Mouse (Mus musculus) cortical plate, adult 2 months (tissue): ENCODE measurements around the gene Cysrt1. TPM values are rescaled to one million over a fixed set of nuclear protein-coding genes. Genes with fewer than 3 reads are reported as not detected.

ENCODE experiments used
- H3K27ac ChIP-seq: fragments of 200-500 bp; 2 replicates; pipeline ENCODE4 v1.5.1; 2012; ENCODE audit warnings: low read length, control low read depth, inconsistent platforms; ENCODE audit not compliant: insufficient read depth
- H3K4me1 ChIP-seq: fragments of 200-500 bp; 2 replicates; pipeline ENCODE4 v1.6.1; 2011; ENCODE audit warnings: low read length; ENCODE audit not compliant: control insufficient read depth, insufficient read depth
- H3K4me3 ChIP-seq: fragments of 200-500 bp; 2 replicates; pipeline ENCODE4 v1.5.1; 2011; ENCODE audit warnings: mild to moderate bottlenecking, low read length, control low read depth; ENCODE audit not compliant: insufficient read depth
- CTCF ChIP-seq: fragments of 200-500 bp; IDR thresholded peaks from 2 replicates; pipeline ENCODE4 v1.5.1; 2011; ENCODE audit warnings: mild to moderate bottlenecking, control low read depth, low read length; ENCODE audit not compliant: insufficient read depth; ENCODE audit errors: extremely low read depth
- POLR2A ChIP-seq: fragments of 200-500 bp; IDR thresholded peaks from 2 replicates; pipeline ENCODE4 v1.6.1; 2011; ENCODE audit warnings: mild to moderate bottlenecking, low read length, control low read depth; ENCODE audit not compliant: insufficient read depth; ENCODE audit errors: extremely low read depth
- polyA plus RNA-seq: library from polyadenylated mRNA; depleted of rRNA; stranded (reverse); fragments of >200 nt; gene quantifications from 2 replicates; pipeline ENCODE4 v1.2.3, GENCODE M21; 2012

Gene Cysrt1
- polyA plus RNA-seq, 1 experiment, result 0.21 TPM

DNA sequence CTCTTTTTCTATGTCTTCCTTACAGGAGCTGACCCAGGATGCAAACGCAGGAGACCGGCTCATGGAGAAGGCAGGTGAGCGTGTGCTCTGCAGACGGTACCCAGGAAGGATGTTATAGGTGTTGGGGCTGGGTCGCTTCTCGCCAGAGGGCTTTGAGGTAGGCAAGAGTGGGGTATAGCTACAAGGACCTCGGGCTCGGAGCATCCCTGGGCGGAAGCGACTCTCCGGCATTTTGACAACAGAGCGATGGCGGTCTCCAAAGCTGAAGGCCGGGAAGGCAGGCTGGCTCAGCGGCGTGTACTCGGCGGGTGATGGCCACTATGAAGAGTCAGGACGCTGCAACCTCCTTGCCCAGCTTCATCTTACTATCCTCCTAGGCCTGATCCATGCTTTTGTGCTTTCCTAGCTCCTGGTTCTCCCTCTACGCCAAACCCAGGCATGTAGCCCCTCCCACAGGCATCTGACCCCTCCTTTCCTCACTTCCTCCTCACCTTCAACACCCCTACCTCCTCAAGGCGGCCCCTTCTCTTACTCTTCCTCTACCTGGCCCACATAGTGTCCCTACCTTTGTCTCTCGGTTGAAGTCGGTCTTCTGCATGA is 28.9 kb downstream of the Cysrt1 start:
- Histone ChIP-seq H3K4me3 (no peak overlapping the region), H3K27ac (no peak overlapping the region), H3K4me1 (peaks cover 8% of the 10 kb centered on the region; the same call in 1 of the 2 replicates)
- TF ChIP-seq POLR2A, result no peak
- TF ChIP-seq CTCF, result no peak

DNA sequence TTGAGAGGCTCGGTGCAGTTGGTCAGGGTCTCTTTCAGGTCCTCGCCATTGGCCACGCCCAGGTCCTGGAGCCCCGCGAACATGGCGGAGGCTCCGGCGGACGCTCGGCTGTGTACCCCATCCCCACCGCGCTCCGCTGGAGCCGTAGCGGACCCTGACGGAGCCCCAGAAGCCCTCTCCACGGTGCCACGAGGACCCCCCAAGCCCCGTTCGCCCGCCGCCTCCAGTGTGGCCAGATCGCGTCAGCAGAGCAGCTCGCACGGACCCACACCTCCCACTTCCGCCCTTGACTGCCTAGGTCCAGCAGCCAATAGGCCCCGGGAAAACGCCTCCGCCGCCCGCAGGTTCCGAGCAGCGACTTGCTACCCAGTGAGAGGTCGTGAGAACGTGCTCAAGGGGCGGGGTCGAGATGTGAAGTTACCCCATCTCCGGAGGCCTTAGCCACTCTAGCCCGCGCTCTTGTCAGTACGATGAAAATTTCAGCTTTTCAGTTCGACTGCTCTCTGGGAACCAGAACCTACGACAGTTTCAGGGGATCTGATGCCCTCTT is 31.1 kb downstream of the Cysrt1 start, which contains the start of gene Nelfb:
Nelfb (minus strand) TSS at position 369 of the 550 bp plus-strand sequence.
- H3K4me1 ChIP-seq, result peaks cover 8% of the 10 kb centered on the region; the same call in 1 of the 2 replicates
- H3K4me3 ChIP-seq, result peak within 1 kb of the TSS; percentile 99
- TF ChIP-seq CTCF (no peak), POLR2A (peak; percentile 60; the same call in 1 of the 2 replicates)
- H3K27ac ChIP-seq, result peak within 1 kb of the TSS; percentile 75

DNA sequence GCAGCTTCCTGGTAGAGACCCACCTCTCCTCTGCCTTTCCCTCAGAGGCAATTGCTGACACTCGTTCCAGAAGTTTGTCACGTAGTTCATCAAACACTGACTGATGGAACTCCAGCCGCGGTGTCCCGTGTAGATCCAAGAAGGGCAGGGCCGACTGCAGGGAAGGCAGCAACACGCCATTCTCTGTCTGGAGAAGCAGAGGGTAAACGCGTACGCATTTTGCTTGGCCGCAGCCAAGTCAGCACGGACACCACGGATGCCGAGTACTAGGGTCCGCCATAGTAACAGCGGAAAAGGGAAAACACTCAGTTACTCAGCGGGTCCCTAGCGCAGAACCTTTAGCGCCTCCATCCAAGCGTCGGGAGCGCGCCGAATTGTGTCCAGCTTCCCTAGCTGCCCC is 31.6 kb downstream of the Cysrt1 start:
- Histone ChIP-seq H3K4me3 (peak overlapping the region; percentile 99), H3K4me1 (peaks cover 8% of the 10 kb centered on the region; the same call in 1 of the 2 replicates), H3K27ac (peak overlapping the region; percentile 75)
- TF ChIP-seq CTCF, result no peak
- TF ChIP-seq POLR2A, result peak; percentile 17; the same call in 1 of the 2 replicates

DNA sequence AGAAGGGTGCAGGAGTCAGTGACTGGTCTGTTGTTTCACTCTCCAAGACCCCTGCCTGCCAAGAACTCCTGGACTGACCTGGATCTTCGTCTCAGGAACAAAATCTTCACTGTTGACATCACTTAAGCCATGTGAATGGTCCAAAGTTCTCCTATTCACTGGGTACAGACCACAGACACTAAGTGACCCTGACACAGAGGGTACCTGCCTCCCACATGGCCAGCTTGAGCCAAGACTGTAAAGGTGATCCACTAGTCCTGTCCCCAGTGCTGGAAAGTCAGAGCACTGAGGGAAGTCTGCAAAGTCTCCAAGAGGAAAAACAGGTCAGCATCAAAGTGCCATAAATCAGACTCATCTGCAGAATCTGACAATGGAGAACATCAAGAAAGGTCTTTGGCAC is 34.7 kb downstream of the Cysrt1 start:
- TF ChIP-seq POLR2A, result no peak
- no peak for TF ChIP-seq CTCF

DNA sequence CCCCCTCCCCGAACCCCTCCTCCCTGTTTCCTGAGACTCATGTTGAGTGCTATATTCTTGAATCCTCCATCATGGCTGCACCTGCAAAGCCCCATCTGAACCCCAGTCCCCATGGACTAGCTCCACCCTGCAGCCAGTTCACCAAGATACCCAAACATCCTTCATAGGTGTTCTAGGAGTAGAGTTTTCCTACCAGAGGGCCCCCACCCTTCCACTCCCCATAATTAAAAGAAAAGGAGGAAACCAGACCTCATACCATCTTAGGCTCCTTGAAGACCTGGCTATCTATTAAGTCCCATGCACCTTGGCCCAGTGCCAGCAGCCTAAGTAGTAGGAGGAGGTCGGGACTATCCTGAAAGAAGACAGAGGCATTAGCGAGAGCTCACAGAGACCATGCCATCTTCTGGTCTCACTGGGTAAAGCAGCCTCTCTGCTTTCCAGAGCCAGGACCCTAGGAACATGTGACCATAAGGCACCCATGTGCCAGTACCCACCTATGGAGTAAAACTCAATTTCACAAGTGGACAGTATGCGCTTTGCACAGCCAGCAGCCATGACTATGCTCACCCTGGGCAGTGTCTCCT is 38.5 kb downstream of the Cysrt1 start:
- TF ChIP-seq CTCF, result no peak
- no peak for TF ChIP-seq POLR2A
- Histone ChIP-seq H3K4me3 (no peak overlapping the region), H3K4me1 (no peaks in the 10 kb centered on the region), H3K27ac (no peak overlapping the region)

More for the DNA sequence above, 34.7 kb downstream of the Cysrt1 start:
- Histone ChIP-seq H3K27ac (no peak overlapping the region), H3K4me1 (peaks cover 8% of the 10 kb centered on the region; the same call in 1 of the 2 replicates), H3K4me3 (no peak overlapping the region)

DNA sequence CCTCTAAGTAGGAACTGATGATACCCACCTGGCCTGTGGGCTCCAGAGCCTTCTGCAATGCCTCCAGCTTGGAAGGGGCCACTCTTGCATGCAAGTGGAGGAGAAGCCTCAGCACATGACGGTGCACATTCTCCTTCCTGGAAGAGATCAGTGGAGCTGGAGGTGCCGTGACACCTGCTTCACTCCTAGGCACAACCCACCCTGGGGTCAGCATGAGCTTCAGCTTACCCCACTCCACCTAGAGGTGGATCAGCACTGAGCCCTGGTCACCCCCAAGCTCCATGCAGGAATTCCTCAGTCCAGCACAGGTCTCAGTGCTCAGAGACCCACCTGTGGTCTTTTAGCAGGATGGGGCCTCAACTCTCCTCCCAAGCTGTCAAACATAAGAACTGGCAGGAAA is 41.6 kb downstream of the Cysrt1 start:
- Histone ChIP-seq H3K27ac (no peak overlapping the region), H3K4me3 (no peak overlapping the region), H3K4me1 (no peaks in the 10 kb centered on the region)
- TF ChIP-seq CTCF, result no peak
- TF ChIP-seq POLR2A, result no peak

DNA sequence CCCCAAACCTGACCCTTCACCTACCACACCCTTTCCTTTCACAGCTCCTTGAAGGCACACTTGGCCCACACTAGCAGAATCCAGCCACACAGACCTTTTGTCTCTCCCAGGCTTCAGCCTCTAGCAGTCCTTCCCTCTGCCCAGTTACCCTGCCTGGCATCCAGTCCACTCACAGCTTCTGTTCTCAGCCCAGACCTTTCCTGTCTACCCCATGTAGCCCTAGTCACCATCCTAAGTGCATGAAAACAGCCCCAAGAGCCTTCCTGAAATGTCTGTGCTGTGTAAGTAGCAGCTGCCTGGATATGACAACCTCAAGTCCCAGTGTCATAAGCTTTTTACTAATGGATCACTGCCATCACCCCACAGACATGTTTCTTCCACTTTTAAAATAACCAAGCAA is 44.3 kb downstream of the Cysrt1 start:
- Histone ChIP-seq H3K4me1 (no peaks in the 10 kb centered on the region), H3K4me3 (no peak overlapping the region), H3K27ac (no peak overlapping the region)
- TF ChIP-seq CTCF (no peak), POLR2A (no peak)

DNA sequence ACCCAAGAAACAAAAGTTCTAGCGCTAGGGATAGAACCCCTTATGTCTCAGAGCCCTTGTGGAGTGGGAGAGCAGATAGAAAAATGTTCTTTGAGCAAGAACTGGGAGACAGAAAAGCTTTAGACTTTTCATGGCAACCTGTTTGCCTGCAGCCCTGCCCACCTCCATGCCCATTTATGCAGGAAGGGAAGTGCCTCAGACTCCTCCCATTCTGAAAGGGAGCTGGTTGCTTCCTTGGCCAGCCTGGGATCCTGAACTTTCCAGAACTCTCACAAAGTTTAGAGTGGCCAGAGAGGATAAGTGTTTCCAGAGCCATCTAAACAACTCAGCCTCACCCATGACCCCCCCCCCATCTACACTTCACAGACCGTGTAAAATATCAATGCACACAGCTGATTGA is 45.1 kb downstream of the Cysrt1 start:
- Histone ChIP-seq H3K4me3 (no peak overlapping the region), H3K27ac (no peak overlapping the region), H3K4me1 (no peaks in the 10 kb centered on the region)
- TF ChIP-seq POLR2A (no peak), CTCF (no peak)

DNA sequence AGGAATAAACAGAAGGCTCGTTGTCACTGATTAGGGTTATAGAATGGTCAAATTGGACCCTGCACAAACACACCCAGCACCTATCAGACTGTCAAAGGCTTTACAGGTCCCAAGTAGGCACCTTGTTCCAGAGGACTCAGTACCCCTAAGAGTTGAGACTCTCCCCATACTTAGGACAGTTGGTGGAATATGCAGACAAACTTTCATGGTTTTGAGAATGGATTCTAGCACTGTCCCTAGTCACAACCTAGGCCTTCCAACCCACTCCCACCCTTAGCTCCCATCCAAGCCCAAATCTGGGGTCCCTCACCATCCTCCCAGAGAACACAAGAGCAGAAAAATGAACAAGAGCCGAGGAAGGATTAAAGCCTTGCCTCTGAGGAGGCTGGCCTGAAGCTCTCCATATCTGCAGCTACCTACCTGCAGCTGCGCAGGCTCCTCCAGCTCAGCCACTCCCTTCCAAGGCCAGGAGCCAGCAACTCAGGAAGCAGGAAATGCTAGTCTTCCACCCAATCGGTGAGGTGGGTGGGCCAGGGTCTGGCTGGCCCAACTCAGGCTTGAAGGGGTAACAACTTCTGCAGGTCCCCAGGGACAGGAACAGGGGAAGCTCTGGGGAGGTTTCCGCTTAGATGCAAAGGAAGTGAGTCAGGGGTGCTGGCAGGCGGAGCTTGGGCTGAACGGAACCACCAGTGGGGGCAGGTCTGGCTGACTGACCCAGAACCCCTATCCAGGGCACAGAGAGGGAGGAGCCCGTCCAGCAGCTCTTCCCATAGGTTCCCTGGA is 45.9 kb downstream of the Cysrt1 start, which contains the start of gene Tor4a:
Tor4a (minus strand) TSS at position 715 of the 783 bp plus-strand sequence.
- Histone ChIP-seq H3K4me3 (peak within 1 kb of the TSS; percentile 14; the same call in 1 of the 2 replicates), H3K27ac (peak within 1 kb of the TSS; percentile 23), H3K4me1 (no peaks in the 10 kb centered on the region)
- TF ChIP-seq CTCF (no peak), POLR2A (0 out of 2 replicates have a peak, but pooled peaks have one; percentile 9)
